Mouse (Mus musculus) intestine, postnatal 0 days (tissue): Measurements from ENCODE around the gene Clec12b. TPM values are rescaled to one million over a fixed set of nuclear protein-coding genes. Genes with fewer than 3 reads are reported as not detected.

Experiments
- ATAC-seq: fragments of 200-750 bp; cut with Nextera tagmentation; 2 replicates; pipeline ENCODE4 v1.8.0; 2017; ENCODE audit warnings: mild to moderate bottlenecking, moderate TSS enrichment, moderate library complexity
- H3K27ac ChIP-seq: fragments of 300-500 bp; sonication (generic); 2 replicates; pipeline ENCODE4 v1.5.1; 2014; ENCODE audit warnings: mild to moderate bottlenecking, low read depth, low read length, moderate library complexity
- H3K27me3 ChIP-seq: fragments of 300-500 bp; sonication (generic); replicated peaks from 2 replicates; pipeline ENCODE4 v1.6.1; 2014; ENCODE audit warnings: low read length, mixed read lengths; ENCODE audit not compliant: control insufficient read depth, insufficient read depth
- H3K36me3 ChIP-seq: fragments of 300-500 bp; sonication (generic); 2 replicates; pipeline ENCODE4 v1.6.1; 2014; ENCODE audit warnings: mild to moderate bottlenecking, moderate library complexity; ENCODE audit not compliant: control insufficient read depth, insufficient read depth
- H3K4me1 ChIP-seq: fragments of 300-500 bp; sonication (generic); replicated peaks from 2 replicates; pipeline ENCODE4 v1.6.1; 2014; ENCODE audit warnings: antibody characterized with exemption, low read length, mixed read lengths; ENCODE audit not compliant: control insufficient read depth, insufficient read depth
- H3K4me2 ChIP-seq: fragments of 300-500 bp; sonication (generic); replicated peaks from 2 replicates; pipeline ENCODE4 v1.6.1; 2014; ENCODE audit warnings: low read depth, mild to moderate bottlenecking, moderate library complexity
- H3K4me3 ChIP-seq: fragments of 300-500 bp; sonication (generic); 2 replicates; pipeline ENCODE4 v1.5.1; 2014; ENCODE audit warnings: low read depth, low read length
- H3K9ac ChIP-seq: fragments of 300-500 bp; sonication (generic); 2 replicates; pipeline ENCODE4 v1.6.1; 2014; ENCODE audit warnings: mild to moderate bottlenecking, low read depth, low read length
- H3K9me3 ChIP-seq: fragments of 300-500 bp; sonication (generic); 2 replicates; pipeline ENCODE4 v1.6.1; 2016; ENCODE audit warnings: mixed run types; ENCODE audit not compliant: control insufficient read depth
- CTCF ChIP-seq: sonication (generic); IDR thresholded peaks from 2 replicates; pipeline ENCODE4 v1.5.1; 2016; ENCODE audit warnings: low read depth, mild to moderate bottlenecking, control low read depth, antibody characterized with exemption, moderate library complexity
- WGBS: fragments of 180-500 bp; shearing (Covaris S2); extraction: QIAGEN DNeasy Blood & Tissue Kit; methylation state at CpG from one replicate; pipeline ENCODE4 v1.1.7; 2014; 5-methylcytosine and 5-hydroxymethylcytosine counted together
- polyA plus RNA-seq: library from polyadenylated mRNA; unstranded; fragments of >200 nt; fragmentation: Nextera tagmentation; extraction: Ambion mirVana; gene quantifications from 2 replicates; pipeline ENCODE4 v1.2.1, GENCODE M21; 2015

Clec12b gene
- polyA plus RNA-seq, 1 experiment from 2014 or later: 0.14 TPM

- no peak for TF ChIP-seq CTCF
- Histone ChIP-seq H3K36me3 (no peaks in the 10 kb centered on the region), H3K4me3 (no peak overlapping the region), H3K9ac (no peak overlapping the region), H3K27ac (no peak overlapping the region), H3K4me1 (no peaks in the 10 kb centered on the region), H3K9me3 (no peaks in the 10 kb centered on the region), H3K4me2 (no peak overlapping the region), H3K27me3 (no peaks in the 10 kb centered on the region)
- 85% methylated on average over 6 of the region's 6 CpGs for whole genome bisulfite sequencing
- no peak for ATAC-seq
These were observed 17.7 kb upstream of the Clec12b start for GRCm38 (mm10) chr6:129403391-129403790.

- Histone ChIP-seq H3K4me2 (no peak overlapping the region), H3K27ac (no peak overlapping the region), H3K36me3 (no peaks in the 10 kb centered on the region), H3K9ac (no peak overlapping the region), H3K9me3 (no peaks in the 10 kb centered on the region), H3K4me3 (no peak overlapping the region), H3K27me3 (no peaks in the 10 kb centered on the region), H3K4me1 (no peaks in the 10 kb centered on the region)
- no peak for ATAC-seq
- 93% methylated on average over 2 of the region's 2 CpGs for WGBS
- no peak for TF ChIP-seq CTCF
These were observed 16.7 kb upstream of the Clec12b start for GRCm38 (mm10) chr6:129402404-129402803.

- no peak for ATAC-seq
- Histone ChIP-seq H3K4me3 (no peak overlapping the region), H3K4me2 (no peak overlapping the region), H3K36me3 (no peaks in the 10 kb centered on the region), H3K9me3 (no peaks in the 10 kb centered on the region), H3K4me1 (no peaks in the 10 kb centered on the region), H3K9ac (no peak overlapping the region), H3K27ac (no peak overlapping the region), H3K27me3 (no peaks in the 10 kb centered on the region)
- no peak for TF ChIP-seq CTCF
- WGBS: 37% methylated on average over 6 of the region's 6 CpGs
These were observed 14.3 kb upstream of the Clec12b start for GRCm38 (mm10) chr6:129399945-129400344.

GRCm38 (mm10) chr6:129396997-129397396, 11.3 kb upstream of the Clec12b start, which contains the start of gene Clec1b:
Gene Clec1b (plus strand): TSS chr6:129397297.
- Histone ChIP-seq H3K4me3 (no peak within 1 kb of the TSS), H3K9ac (no peak within 1 kb of the TSS), H3K27ac (no peak within 1 kb of the TSS), H3K36me3 (no peaks in the 10 kb centered on the region), H3K27me3 (no peaks in the 10 kb centered on the region), H3K4me1 (no peaks in the 10 kb centered on the region), H3K4me2 (no peak within 1 kb of the TSS), H3K9me3 (no peaks in the 10 kb centered on the region)
- 78% methylated on average over 8 of the region's 8 CpGs for WGBS
- no peak for ATAC-seq
- TF ChIP-seq CTCF: no peak

- TF ChIP-seq CTCF: no peak
- no peak for ATAC-seq
- Histone ChIP-seq H3K27me3 (no peaks in the 10 kb centered on the region), H3K4me3 (no peak overlapping the region), H3K27ac (no peak overlapping the region), H3K4me1 (no peaks in the 10 kb centered on the region), H3K36me3 (no peaks in the 10 kb centered on the region), H3K9me3 (no peaks in the 10 kb centered on the region), H3K9ac (no peak overlapping the region), H3K4me2 (no peak overlapping the region)
- WGBS: 68% methylated on average over 6 of the region's 6 CpGs
These were observed 8.1 kb upstream of the Clec12b start for GRCm38 (mm10) chr6:129393732-129394131.

- H3K27ac ChIP-seq: no peak overlapping the region
- H3K27me3 ChIP-seq: no peaks in the 10 kb centered on the region
- no peak overlapping the region for H3K9ac ChIP-seq
- no peaks in the 10 kb centered on the region for H3K36me3 ChIP-seq
- no peak for ATAC-seq
- peak; percentile 80 for TF ChIP-seq CTCF
- WGBS: 20% methylated on average over 2 of the region's 2 CpGs
- no peak overlapping the region for H3K4me3 ChIP-seq
- no peaks in the 10 kb centered on the region for H3K4me1 ChIP-seq
- H3K4me2 ChIP-seq: no peak overlapping the region
- no peaks in the 10 kb centered on the region for H3K9me3 ChIP-seq
These were observed 7.5 kb upstream of the Clec12b start for GRCm38 (mm10) chr6:129393087-129393720.
